Mouse (Mus musculus) small intestine, adult 2 months (tissue): ENCODE data around the gene Enpp1. TPM values are rescaled to one million over a fixed set of nuclear protein-coding genes. Genes with fewer than 3 reads are reported as not detected.
A peak's percentile ranks its signal among the peaks of the same experiment; 100 is the strongest.

ENCODE experiments used
- H3K27ac ChIP-seq: fragments of 200-500 bp; 2 replicates; pipeline ENCODE4 v1.5.1; 2012; ENCODE audit warnings: low read depth, low read length, control low read depth, inconsistent platforms; ENCODE audit not compliant: insufficient read depth
- H3K27me3 ChIP-seq: fragments of 200-500 bp; 2 replicates; pipeline ENCODE4 v1.6.1; 2012; ENCODE audit warnings: mild to moderate bottlenecking, moderate library complexity, low read length, inconsistent platforms; ENCODE audit not compliant: control insufficient read depth, insufficient read depth
- H3K36me3 ChIP-seq: fragments of 200-500 bp; 2 replicates; pipeline ENCODE4 v1.6.1; 2012; ENCODE audit warnings: mild to moderate bottlenecking, low read length, control low read depth, inconsistent platforms; ENCODE audit not compliant: control insufficient read depth, insufficient read depth
- H3K4me1 ChIP-seq: fragments of 200-500 bp; 2 replicates; pipeline ENCODE4 v1.6.1; 2012; ENCODE audit warnings: low read length, inconsistent platforms, mixed read lengths; ENCODE audit not compliant: control insufficient read depth, insufficient read depth, insufficient read length
- H3K4me3 ChIP-seq: fragments of 200-500 bp; 2 replicates; pipeline ENCODE4 v1.5.1; 2012; ENCODE audit warnings: low read depth, mild to moderate bottlenecking, control low read depth, inconsistent platforms, low read length, moderate library complexity
- CTCF ChIP-seq: fragments of 200-500 bp; IDR thresholded peaks from 2 replicates; pipeline ENCODE4 v1.5.1; 2012; ENCODE audit warnings: low read depth, mild to moderate bottlenecking, control low read depth, inconsistent platforms, low read length, moderate library complexity, mixed read lengths; ENCODE audit not compliant: insufficient replicate concordance, insufficient read length; ENCODE audit errors: extremely low read depth
- POLR2A ChIP-seq: fragments of 200-500 bp; IDR thresholded peaks from 2 replicates; pipeline ENCODE4 v1.6.1; 2012; ENCODE audit warnings: low read depth, mild to moderate bottlenecking, control low read depth, inconsistent platforms, low read length, moderate library complexity
- WGBS: fragments of 180-500 bp; shearing (Covaris S2); methylation state at CpG from one replicate; pipeline ENCODE4 v1.1.7; 2018; 5-methylcytosine and 5-hydroxymethylcytosine counted together
- polyA plus RNA-seq: library from polyadenylated mRNA; depleted of rRNA; stranded (reverse); fragments of >200 nt; gene quantifications from 2 replicates; pipeline ENCODE4 v1.2.3, GENCODE M21; 2012; rRNA removed

The Enpp1 gene
- polyA plus RNA-seq, 1 experiment, result 2.2 TPM

DNA sequence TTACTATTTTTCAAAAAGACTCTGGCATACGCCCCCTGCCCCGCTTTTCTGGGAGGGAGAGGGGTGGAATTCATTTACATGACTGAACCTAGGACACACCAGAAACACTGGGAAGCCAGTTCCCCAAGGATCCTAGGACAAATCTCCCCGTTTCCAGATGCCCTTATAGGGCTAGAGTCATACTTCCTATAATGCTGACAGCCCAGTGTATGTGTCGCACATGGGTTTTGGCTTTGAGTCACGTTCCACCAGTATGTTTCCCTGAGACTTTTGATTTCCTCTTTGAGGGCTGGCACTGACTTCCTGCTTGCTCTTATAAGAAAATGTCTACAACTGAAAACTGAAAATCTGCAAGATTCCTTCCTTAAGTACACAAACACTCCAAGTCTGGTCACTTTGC lies 120.2 kb downstream of the Enpp1 start:
- H3K4me1 ChIP-seq, result peaks cover 5% of the 10 kb centered on the region
- H3K27ac ChIP-seq, result no peak overlapping the region
- H3K27me3 ChIP-seq, result peaks cover 2% of the 10 kb centered on the region; the same call in 1 of the 2 replicates
- TF ChIP-seq POLR2A (no peak), CTCF (no peak)
- no peaks in the 10 kb centered on the region for H3K36me3 ChIP-seq
- 69% methylated on average over 5 of the region's 5 CpGs for WGBS
- no peak overlapping the region for H3K4me3 ChIP-seq

DNA sequence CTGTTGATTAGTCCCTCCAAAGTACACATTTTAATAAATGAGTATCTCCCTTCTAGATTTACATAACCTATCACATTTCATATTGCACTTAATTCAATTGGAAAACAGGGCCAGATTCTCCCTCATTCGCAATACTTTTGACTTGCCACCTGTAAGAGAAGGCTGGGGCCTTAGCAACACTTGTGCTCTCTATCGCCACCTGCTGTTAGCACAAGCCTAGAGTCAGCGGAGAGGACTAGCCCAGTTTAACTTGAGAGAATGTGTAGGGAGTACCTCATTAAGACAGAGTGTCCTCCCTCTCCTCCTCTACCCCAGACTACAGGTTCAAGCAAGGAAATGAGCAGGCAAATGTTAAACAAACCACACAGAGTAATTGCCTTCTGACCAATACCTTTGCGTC lies 120.8 kb downstream of the Enpp1 start:
- H3K36me3 ChIP-seq, result no peaks in the 10 kb centered on the region
- H3K4me1 ChIP-seq, result peaks cover 3% of the 10 kb centered on the region
- H3K27me3 ChIP-seq, result no peaks in the 10 kb centered on the region
- no peak overlapping the region for H3K27ac ChIP-seq
- no peak overlapping the region for H3K4me3 ChIP-seq
- 30% methylated on average over 4 of the region's 4 CpGs for WGBS
- TF ChIP-seq CTCF, result peak; percentile 77; the same call in 1 of the 2 replicates
- no peak for TF ChIP-seq POLR2A

DNA sequence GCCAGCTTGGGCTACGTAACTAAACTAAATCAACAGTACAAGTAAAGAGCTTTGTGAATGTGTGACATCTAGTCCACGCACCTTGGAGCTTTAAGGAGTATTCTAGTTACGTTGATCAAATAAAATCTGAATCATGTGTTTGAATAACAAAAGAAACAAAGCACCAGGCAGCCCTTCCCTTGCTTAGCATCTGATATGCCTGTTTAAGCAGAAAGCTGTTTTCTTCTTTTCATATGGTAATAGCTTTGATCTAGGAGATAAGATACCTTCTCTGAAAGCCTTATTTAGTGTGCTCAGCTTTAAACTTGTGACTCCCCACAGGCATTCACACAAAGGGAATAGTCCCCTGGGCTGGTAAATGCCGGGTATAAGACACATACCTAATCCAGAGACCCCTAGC lies 121.4 kb downstream of the Enpp1 start:
- Histone ChIP-seq H3K27ac (no peak overlapping the region), H3K27me3 (no peaks in the 10 kb centered on the region), H3K4me3 (no peak overlapping the region), H3K36me3 (no peaks in the 10 kb centered on the region), H3K4me1 (peaks cover 2% of the 10 kb centered on the region; the same call in 1 of the 2 replicates)
- TF ChIP-seq CTCF (no peak), POLR2A (no peak)
- WGBS, result 89% methylated on average over 4 of the region's 4 CpGs

DNA sequence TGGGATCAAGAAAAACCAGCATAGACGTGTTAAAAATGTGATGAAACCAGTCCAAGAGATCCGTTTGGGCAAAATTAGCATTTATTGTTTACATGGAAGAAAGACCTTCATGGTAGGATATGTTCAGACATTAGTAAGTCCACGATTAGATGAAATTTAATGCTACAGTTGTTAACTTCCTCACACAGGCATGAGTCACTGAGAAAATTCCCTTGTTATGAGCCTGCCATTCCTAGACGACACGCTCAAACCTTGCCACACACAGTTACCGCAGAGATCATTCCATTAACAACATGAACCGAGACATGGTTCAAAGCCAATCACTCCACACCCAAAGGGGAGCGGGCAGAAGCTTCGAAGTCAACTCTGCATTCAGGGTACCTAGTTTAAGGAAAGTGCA lies 122.7 kb downstream of the Enpp1 start:
- H3K27ac ChIP-seq, result no peak overlapping the region
- peaks cover 2% of the 10 kb centered on the region; the same call in 1 of the 2 replicates for H3K4me1 ChIP-seq
- H3K27me3 ChIP-seq, result no peaks in the 10 kb centered on the region
- 91% methylated on average over 9 of the region's 9 CpGs for WGBS
- no peak overlapping the region for H3K4me3 ChIP-seq
- TF ChIP-seq CTCF, result no peak
- no peak for TF ChIP-seq POLR2A
- no peaks in the 10 kb centered on the region for H3K36me3 ChIP-seq

DNA sequence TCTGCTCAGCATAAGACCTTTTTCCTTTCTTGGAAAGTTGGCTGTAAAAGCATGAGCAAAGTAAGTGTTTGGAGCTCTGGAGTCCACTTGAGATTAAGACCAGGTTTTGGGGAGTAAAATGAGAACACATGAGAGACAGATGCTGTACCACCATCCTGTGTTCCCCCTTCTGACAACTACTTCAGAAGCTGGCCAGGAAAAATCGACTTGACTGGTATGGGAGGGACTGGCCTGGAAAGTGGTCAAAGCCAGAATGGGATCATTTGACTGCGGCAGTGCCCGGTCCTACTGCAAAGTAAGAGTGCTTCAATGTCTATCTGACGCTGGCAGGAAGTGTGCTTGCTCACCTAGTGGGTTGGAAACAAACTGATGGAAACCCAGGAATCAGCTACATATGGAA lies 123.1 kb downstream of the Enpp1 start:
- no peak overlapping the region for H3K27ac ChIP-seq
- no peak overlapping the region for H3K4me3 ChIP-seq
- no peaks in the 10 kb centered on the region for H3K27me3 ChIP-seq
- no peak for TF ChIP-seq CTCF
- TF ChIP-seq POLR2A, result no peak
- H3K4me1 ChIP-seq, result peaks cover 2% of the 10 kb centered on the region; the same call in 1 of the 2 replicates
- no peaks in the 10 kb centered on the region for H3K36me3 ChIP-seq
- 83% methylated on average over 4 of the region's 4 CpGs for WGBS

Other genes with a start within 250 kb of the Enpp1 start
- 19.5 and 32.6 TPM in 2 replicates for gene Ccn2, start 116.7 kb downstream of the Enpp1 start, polyA plus RNA-seq
- 33.9 and 64.3 TPM in 2 replicates for gene Enpp3, start 130.7 kb upstream of the Enpp1 start, polyA plus RNA-seq
- gene Med23, start 157.8 kb upstream of the Enpp1 start, polyA plus RNA-seq, result 5.9 and 14.6 TPM in 2 replicates
- gene Arg1, start 215.3 kb upstream of the Enpp1 start, polyA plus RNA-seq, result 0.22 and 2.3 TPM in 2 replicates